Mouse (Mus musculus): ENCODE results near the gene Dbr1. TPM values are rescaled to one million over a fixed set of nuclear protein-coding genes. Genes with fewer than 3 reads are reported as not detected.

The Dbr1 gene
- total and polyA plus RNA-seq, 3 experiments: 33.9 to 57.5 (median 41.4) TPM

GRCm38 (mm10) chr9:99563714-99564113 is 11.9 kb upstream of the Dbr1 start:
- Histone ChIP-seq H3K27me3 (replicated peaks) (no peaks in the 10 kb centered on the region), H3K9ac (ENCODE audit: insufficient read depth, low read depth) (no peak overlapping the region), H3K36me3 (replicated peaks in 1 of 2; ENCODE audit: control insufficient read depth in 1 of 2, insufficient read depth in 1 of 2, low read length in 1 of 2) (peaks cover 0 to 2% of the 10 kb centered on the region in 2 experiments), H3K4me2 (ENCODE audit: insufficient read depth, low read depth, poor library complexity, severe bottlenecking) (no peak overlapping the region; the same call in 1 of the 2 replicates), H3K9me3 (replicated peaks; ENCODE audit: low read length) (no peaks in the 10 kb centered on the region), H3K27ac (ENCODE audit: insufficient read depth, low read depth) (no peak overlapping the region), H3K4me3 (replicated peaks in 1 of 3; ENCODE audit: low read depth in 2 of 3, low read length in 2 of 3, poor library complexity in 1 of 3) (no peak overlapping the region), H3K79me2 (replicated peaks; ENCODE audit: control insufficient read depth, extremely low read depth, insufficient read depth, poor library complexity, severe bottlenecking) (peaks cover 39% of the 10 kb centered on the region), H3K4me1 (ENCODE audit: control insufficient read depth in 1 of 2, insufficient read depth in 2 of 2) (peaks cover 0 to 30% of the 10 kb centered on the region in 2 experiments; a peak in 3 of 4 replicates)
- DNase-seq (ENCODE audit: extremely low read depth): peak; percentile 49
- in situ Hi-C loops (cut with MboI; ENCODE audit: low pct_ligation_motif_present, low pct_unique_long_range_greater_than_20kb, low sequenced_read_pairs): no loop called here
- dilution Hi-C loops (cut with MboI; ENCODE audit: extremely low pct_ligation_motif_present, extremely low pct_unique_long_range_greater_than_20kb, low sequenced_read_pairs): no loop called here
- no peak for TF ChIP-seq ELF1 (IDR thresholded peaks at IDR 0.05; ENCODE audit: low read depth, low read length)
- TF ChIP-seq POLR2AphosphoS2 (IDR thresholded peaks at IDR 0.05; ENCODE audit: low read depth, low read length): no peak
- peak; percentile 93 for TF ChIP-seq MXI1 (IDR thresholded peaks at IDR 0.05; ENCODE audit: low read depth, low read length)
- peak; percentile 91 for TF ChIP-seq SIN3A (IDR thresholded peaks at IDR 0.05; ENCODE audit: low read length)

- no peak overlapping the region for H3K27ac ChIP-seq (ENCODE audit: insufficient read depth, low read depth)
- DNase-seq (ENCODE audit: extremely low read depth): no peak
- dilution Hi-C loops (cut with MboI; ENCODE audit: extremely low pct_ligation_motif_present, extremely low pct_unique_long_range_greater_than_20kb, low sequenced_read_pairs): no loop called here
Measured at GRCm38 (mm10) chr9:99568023-99568346, 7.6 kb upstream of the Dbr1 start.

GRCm38 (mm10) chr9:99568347-99569070 is 7.1 kb upstream of the Dbr1 start, which contains the start of gene Armc8:
Gene Armc8, minus strand, starts transcription at chr9:99568899.
- peak; percentile 84 for DNase-seq (ENCODE audit: extremely low read depth)
- H3K79me2 ChIP-seq (replicated peaks; ENCODE audit: control insufficient read depth, extremely low read depth, insufficient read depth, poor library complexity, severe bottlenecking): peaks cover 21% of the 10 kb centered on the region
- peak within 1 kb of the TSS; percentile 57; the same call in 1 of the 2 replicates for H3K27ac ChIP-seq (ENCODE audit: insufficient read depth, low read depth)
- H3K4me3 ChIP-seq (replicated peaks in 1 of 3; ENCODE audit: low read depth in 2 of 3, low read length in 2 of 3, poor library complexity in 1 of 3): peak within 1 kb of the TSS; percentile 76 to 96 (median 78)
- H3K27me3 ChIP-seq (replicated peaks): no peaks in the 10 kb centered on the region
- peak within 1 kb of the TSS; percentile 86 for H3K4me2 ChIP-seq (ENCODE audit: insufficient read depth, low read depth, poor library complexity, severe bottlenecking)
- peaks cover 0 to 2% of the 10 kb centered on the region in 2 experiments for H3K36me3 ChIP-seq (replicated peaks in 1 of 2; ENCODE audit: control insufficient read depth in 1 of 2, insufficient read depth in 1 of 2, low read length in 1 of 2)
- no peaks in the 10 kb centered on the region for H3K9me3 ChIP-seq (replicated peaks; ENCODE audit: low read length)
- peaks cover 0 to 19% of the 10 kb centered on the region in 2 experiments; a peak in 3 of 4 replicates for H3K4me1 ChIP-seq (ENCODE audit: control insufficient read depth in 1 of 2, insufficient read depth in 2 of 2)
- dilution Hi-C loops (cut with MboI; ENCODE audit: extremely low pct_ligation_motif_present, extremely low pct_unique_long_range_greater_than_20kb, low sequenced_read_pairs): no loop called here
- in situ Hi-C loops (cut with MboI; ENCODE audit: low pct_ligation_motif_present, low pct_unique_long_range_greater_than_20kb, low sequenced_read_pairs): no loop called here
- peak within 1 kb of the TSS; percentile 90 for H3K9ac ChIP-seq (ENCODE audit: insufficient read depth, low read depth)
- TF ChIP-seq ZNF384 (IDR thresholded peaks at IDR 0.05; ENCODE audit: low read depth, low read length) (no peak), USF1 (IDR thresholded peaks at IDR 0.05; ENCODE audit: low read depth, low read length) (no peak), KAT2A (IDR thresholded peaks at IDR 0.05; ENCODE audit: insufficient replicate concordance, low read length) (peak; percentile 83; the same call in 1 of the 2 replicates), CHD2 (IDR thresholded peaks at IDR 0.05; ENCODE audit: low read length) (peak; percentile 82), ZMIZ1 (IDR thresholded peaks at IDR 0.05; ENCODE audit: low read depth, low read length) (no peak), JUN (IDR thresholded peaks at IDR 0.05; ENCODE audit: insufficient read depth, low read depth, low read length) (no peak), NELFE (IDR thresholded peaks at IDR 0.05; ENCODE audit: low read depth, low read length) (peak; percentile 64; the same call in 1 of the 2 replicates), CHD1 (IDR thresholded peaks at IDR 0.05; ENCODE audit: low read depth, low read length) (no peak), TCF12 (IDR thresholded peaks at IDR 0.05; ENCODE audit: low read depth, low read length) (no peak; the same call in 1 of the 2 replicates), JUND (conservative IDR thresholded peaks at IDR 0.05; ENCODE audit: low read depth, low read length) (no peak), ZKSCAN1 (IDR thresholded peaks at IDR 0.05; ENCODE audit: borderline replicate concordance, low read depth, low read length) (no peak), SMC3 (IDR thresholded peaks at IDR 0.05; ENCODE audit: low read depth, low read length) (no peak), GABPA (IDR thresholded peaks at IDR 0.05; ENCODE audit: insufficient replicate concordance, low read depth, low read length) (no peak; the same call in 1 of the 2 replicates), HCFC1 (IDR thresholded peaks at IDR 0.05; ENCODE audit: low read depth, low read length) (peak; percentile 87), USF2 (conservative IDR thresholded peaks at IDR 0.05; ENCODE audit: low read depth, low read length) (no peak), ZC3H11A (IDR thresholded peaks at IDR 0.05; ENCODE audit: low read depth, low read length) (peak; percentile 100), POLR2A (IDR thresholded peaks at IDR 0.05; ENCODE audit: low read depth, low read length) (peak; percentile 75), MAX (IDR thresholded peaks at IDR 0.05; ENCODE audit: low read length) (no peak), NRF1 (IDR thresholded peaks at IDR 0.05; ENCODE audit: low read depth, low read length) (peak; percentile 92), PAX5 (IDR thresholded peaks at IDR 0.05; ENCODE audit: low read length) (no peak), TBP (conservative IDR thresholded peaks at IDR 0.05; ENCODE audit: low read depth, low read length) (peak; percentile 74)

More at GRCm38 (mm10) chr9:99568023-99568346, 7.6 kb upstream of the Dbr1 start:
- no peaks in the 10 kb centered on the region for H3K27me3 ChIP-seq (replicated peaks)
- in situ Hi-C loops (cut with MboI; ENCODE audit: low pct_ligation_motif_present, low pct_unique_long_range_greater_than_20kb, low sequenced_read_pairs): no loop called here
- H3K9ac ChIP-seq (ENCODE audit: insufficient read depth, low read depth): peak overlapping the region; percentile 82
- peaks cover 24% of the 10 kb centered on the region for H3K79me2 ChIP-seq (replicated peaks; ENCODE audit: control insufficient read depth, extremely low read depth, insufficient read depth, poor library complexity, severe bottlenecking)
- H3K4me2 ChIP-seq (ENCODE audit: insufficient read depth, low read depth, poor library complexity, severe bottlenecking): peak overlapping the region; percentile 86
- peaks cover 0 to 2% of the 10 kb centered on the region in 2 experiments for H3K36me3 ChIP-seq (replicated peaks in 1 of 2; ENCODE audit: control insufficient read depth in 1 of 2, insufficient read depth in 1 of 2, low read length in 1 of 2)
- H3K9me3 ChIP-seq (replicated peaks; ENCODE audit: low read length): no peaks in the 10 kb centered on the region
- peak overlapping the region; percentile 76 to 96 (median 78) for H3K4me3 ChIP-seq (replicated peaks in 1 of 3; ENCODE audit: low read depth in 2 of 3, low read length in 2 of 3, poor library complexity in 1 of 3)
- TF ChIP-seq JUND (conservative IDR thresholded peaks at IDR 0.05; ENCODE audit: low read depth, low read length) (no peak), SIN3A (IDR thresholded peaks at IDR 0.05; ENCODE audit: low read length) (0 out of 2 replicates have a peak, but pooled peaks have one; percentile 7)
- H3K4me1 ChIP-seq (ENCODE audit: control insufficient read depth in 1 of 2, insufficient read depth in 2 of 2): peaks cover 0 to 21% of the 10 kb centered on the region in 2 experiments; a peak in 3 of 4 replicates
